Mouse (Mus musculus) MEL (cell line): ENCODE measurements around the gene Atp2a2. TPM values are rescaled to one million over a fixed set of nuclear protein-coding genes. Genes with fewer than 3 reads are reported as not detected.

Experiments used
- DNase-seq: peaks from one replicate; pipeline ENCODE4 v3.0.0; 2011; ENCODE audit warnings: low read depth, low spot score
- H3K27ac ChIP-seq: 2 replicates; pipeline ENCODE4 v1.5.1; 2012; ENCODE audit warnings: low read depth, mild to moderate bottlenecking, control low read depth, low read length, moderate library complexity; ENCODE audit not compliant: control insufficient read depth
- H3K27me3 ChIP-seq, 2 experiments: fragments of 150-350 bp in 1 of 2; sonication (generic) in 1 of 2; 2 replicates each; pipeline ENCODE4 v1.6.1; 2012; ENCODE audit warnings: low read length in 2 of 2, mild to moderate bottlenecking in 2 of 2, improper control_type of control experiment in 1 of 2, moderate library complexity in 1 of 2; ENCODE audit not compliant: insufficient read depth in 2 of 2, control insufficient read depth in 1 of 2
- H3K36me3 ChIP-seq, 2 experiments: 2 replicates each; pipeline ENCODE4 v1.6.1; 2012 to 2014; ENCODE audit warnings: low read length in 2 of 2, improper control_type of control experiment in 1 of 2, inconsistent platforms in 1 of 2, mild to moderate bottlenecking in 1 of 2; ENCODE audit not compliant: insufficient read depth in 2 of 2, control insufficient read depth in 1 of 2
- H3K4me1 ChIP-seq, 2 experiments: fragments of 150-350 bp in 1 of 2; sonication (generic) in 1 of 2; 2 replicates each; pipeline ENCODE4 v1.6.1; 2012; ENCODE audit warnings: low read length in 2 of 2, improper control_type of control experiment in 1 of 2, mild to moderate bottlenecking in 1 of 2; ENCODE audit not compliant: insufficient read depth in 2 of 2, control insufficient read depth in 1 of 2
- H3K4me3 ChIP-seq, 2 experiments: fragments of 150-350 bp in 1 of 2; sonication (generic) in 1 of 2; 2 replicates each; pipeline ENCODE4 v1.5.1; 2012; ENCODE audit warnings: low read depth in 2 of 2, low read length in 2 of 2, mild to moderate bottlenecking in 2 of 2, moderate library complexity in 2 of 2, control low read depth in 1 of 2, improper control_type of control experiment in 1 of 2; ENCODE audit not compliant: control insufficient read depth in 1 of 2, insufficient read depth in 1 of 2
- H3K79me2 ChIP-seq: 2 replicates; pipeline ENCODE4 v1.6.1; 2012; ENCODE audit warnings: mild to moderate bottlenecking, low read length, moderate library complexity; ENCODE audit not compliant: control insufficient read depth, poor library complexity, insufficient read depth
- H3K9ac ChIP-seq: 2 replicates; pipeline ENCODE4 v1.6.1; 2012; ENCODE audit warnings: low read depth, mild to moderate bottlenecking, control low read depth, low read length, moderate library complexity; ENCODE audit not compliant: control insufficient read depth, poor library complexity, severe bottlenecking
- H3K9me3 ChIP-seq: fragments of 150-350 bp; sonication (generic); replicated peaks from 2 replicates; pipeline ENCODE4 v1.6.1; 2012; ENCODE audit warnings: mild to moderate bottlenecking, low read length, improper control_type of control experiment, moderate library complexity; ENCODE audit not compliant: insufficient read depth
- BHLHE40 ChIP-seq: IDR thresholded peaks from 2 replicates; pipeline ENCODE4 v1.6.1; 2012; ENCODE audit warnings: low read depth, mild to moderate bottlenecking, inconsistent platforms, low read length, improper control_type of control experiment, borderline replicate concordance
- E2F4 ChIP-seq: IDR thresholded peaks from 2 replicates; pipeline ENCODE4 v1.6.1; 2011; ENCODE audit warnings: low read depth, low read length, improper control_type of control experiment, borderline replicate concordance
- ELF1 ChIP-seq: IDR thresholded peaks from 2 replicates; pipeline ENCODE4 v1.6.1; 2014; ENCODE audit warnings: low read depth, mild to moderate bottlenecking, inconsistent platforms, low read length, improper control_type of control experiment, moderate library complexity
- ETS1 ChIP-seq: IDR thresholded peaks from 2 replicates; pipeline ENCODE4 v1.6.1; 2012; ENCODE audit warnings: low read depth, mild to moderate bottlenecking, inconsistent platforms, low read length, improper control_type of control experiment, moderate library complexity
- GABPA ChIP-seq: IDR thresholded peaks from 2 replicates; pipeline ENCODE4 v1.6.1; 2012; ENCODE audit warnings: low read depth, mild to moderate bottlenecking, inconsistent platforms, low read length, improper control_type of control experiment, moderate library complexity
- HCFC1 ChIP-seq: IDR thresholded peaks from 2 replicates; pipeline ENCODE4 v1.6.1; 2012; ENCODE audit warnings: low read depth, mild to moderate bottlenecking, inconsistent platforms, low read length, improper control_type of control experiment, moderate library complexity
- JUND ChIP-seq: IDR thresholded peaks from 2 replicates; pipeline ENCODE4 v1.6.1; 2011; ENCODE audit warnings: low read depth, mild to moderate bottlenecking, improper control_type of control experiment, low read length
- KAT2A ChIP-seq: conservative IDR thresholded peaks from 2 replicates; pipeline ENCODE4 v1.6.1; 2012; ENCODE audit warnings: low read depth, low read length, improper control_type of control experiment, inconsistent platforms
- MAFK ChIP-seq: IDR thresholded peaks from 2 replicates; pipeline ENCODE4 v1.6.1; 2011; ENCODE audit warnings: low read depth, mild to moderate bottlenecking, low read length, improper control_type of control experiment, borderline replicate concordance
- MAX ChIP-seq: IDR thresholded peaks from 2 replicates; pipeline ENCODE4 v1.6.1; 2011; ENCODE audit warnings: low read length, improper control_type of control experiment
- MEF2A ChIP-seq: IDR thresholded peaks from 2 replicates; pipeline ENCODE4 v1.6.1; 2014; ENCODE audit warnings: low read depth, mild to moderate bottlenecking, inconsistent platforms, low read length, improper control_type of control experiment; ENCODE audit not compliant: poor library complexity, insufficient replicate concordance, severe bottlenecking; ENCODE audit errors: extremely low read depth
- MYB ChIP-seq: IDR thresholded peaks from 2 replicates; pipeline ENCODE4 v1.6.1; 2011; ENCODE audit warnings: mild to moderate bottlenecking, low read depth, low read length, improper control_type of control experiment
- NELFE ChIP-seq: IDR thresholded peaks from 2 replicates; pipeline ENCODE4 v1.6.1; 2011; ENCODE audit warnings: low read depth, low read length, improper control_type of control experiment
- POLR2A ChIP-seq, 2 experiments: IDR thresholded peaks; 2 replicates each; pipeline ENCODE4 v1.6.1; 2011 to 2012; ENCODE audit warnings: low read length in 2 of 2, mild to moderate bottlenecking in 2 of 2, control low read depth in 1 of 2, improper control_type of control experiment in 1 of 2, low read depth in 1 of 2, moderate library complexity in 1 of 2; ENCODE audit not compliant: control insufficient read depth in 1 of 2, insufficient read depth in 1 of 2, poor library complexity in 1 of 2
- POLR2AphosphoS5 ChIP-seq: IDR thresholded peaks from 2 replicates; pipeline ENCODE4 v1.6.1; 2012; ENCODE audit warnings: low read depth, borderline replicate concordance, mild to moderate bottlenecking, inconsistent platforms, low read length, moderate library complexity, mixed read lengths
- RCOR1 ChIP-seq: IDR thresholded peaks from 2 replicates; pipeline ENCODE4 v1.6.1; 2012; ENCODE audit warnings: low read depth, mild to moderate bottlenecking, inconsistent platforms, low read length, improper control_type of control experiment
- SIN3A ChIP-seq: IDR thresholded peaks from 2 replicates; pipeline ENCODE4 v1.6.1; 2012; ENCODE audit warnings: low read length, improper control_type of control experiment, inconsistent platforms
- SMC3 ChIP-seq: IDR thresholded peaks from 2 replicates; pipeline ENCODE4 v1.6.1; 2011; ENCODE audit warnings: low read depth, low read length, improper control_type of control experiment
- TBP ChIP-seq: IDR thresholded peaks from 2 replicates; pipeline ENCODE4 v1.8.0; 2011; ENCODE audit warnings: low read depth, low read length, improper control_type of control experiment
- USF1 ChIP-seq: IDR thresholded peaks from 2 replicates; pipeline ENCODE4 v1.6.1; 2014; ENCODE audit warnings: low read depth, mild to moderate bottlenecking, inconsistent platforms, low read length, improper control_type of control experiment, moderate library complexity
- USF2 ChIP-seq, 2 experiments: IDR thresholded peaks; 2 replicates each; pipeline ENCODE4 v1.6.1; 2011 to 2012; ENCODE audit warnings: improper control_type of control experiment in 2 of 2, low read length in 2 of 2, borderline replicate concordance in 1 of 2, inconsistent platforms in 1 of 2, low read depth in 1 of 2, mild to moderate bottlenecking in 1 of 2; ENCODE audit not compliant: insufficient read depth in 1 of 2
- ZMIZ1 ChIP-seq: IDR thresholded peaks from 2 replicates; pipeline ENCODE4 v1.6.1; 2012; ENCODE audit warnings: low read depth, mild to moderate bottlenecking, inconsistent platforms, low read length, improper control_type of control experiment, moderate library complexity
- polyA plus RNA-seq, 2 experiments: library from polyadenylated mRNA; stranded (reverse) in 1 of 2; unstranded in 1 of 2; fragments of >175 nt in 1 of 2; fragments of >200 nt in 1 of 2; gene quantifications; 2 replicates each; pipeline versions ENCODE4 v1.2.1 to v1.2.4; 2012; ENCODE audit warnings: low replicate concordance in 2 of 2, low read depth in 1 of 2; ENCODE audit not compliant: insufficient read length in 2 of 2, insufficient read depth in 1 of 2, missing spikeins in 1 of 2
- total RNA-seq: library from RNA; depleted of rRNA; stranded (reverse); fragments of 300-350 nt; gene quantifications from 2 replicates; pipeline ENCODE4 v1.2.3, GENCODE M21; 2012

Gene Atp2a2
- total and polyA plus RNA-seq, 3 experiments, result 117 to 199 (median 176) TPM

DNA sequence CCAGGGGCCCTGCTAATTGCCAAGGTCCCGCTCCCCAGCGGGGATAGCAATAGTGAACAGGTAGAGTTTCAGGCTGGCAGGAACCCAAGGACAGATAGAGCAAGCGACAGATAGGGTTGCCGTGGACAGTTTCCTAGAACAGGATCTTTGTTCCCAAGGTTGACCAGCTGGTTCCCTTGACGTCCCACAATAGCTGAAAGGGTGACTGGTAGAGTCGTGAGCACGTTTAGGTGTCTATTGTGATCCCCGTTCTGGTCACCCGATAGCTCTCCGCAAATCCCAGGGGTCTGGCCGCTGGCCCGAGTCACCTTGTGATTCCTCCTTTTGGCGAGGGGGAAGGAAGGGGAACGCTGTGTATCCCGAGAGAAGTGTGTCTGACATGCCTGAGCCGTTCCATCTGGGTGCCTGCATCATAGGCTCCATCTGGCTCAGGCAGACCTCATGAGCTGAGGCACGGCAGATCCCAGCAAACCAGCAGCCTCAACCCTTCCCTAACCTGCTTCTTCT is 8.7 kb upstream of the Atp2a2 start:
- no peak overlapping the region for H3K27ac ChIP-seq
- peaks cover 0 to 5% of the 10 kb centered on the region in 2 experiments; a peak in 2 of 4 replicates for H3K36me3 ChIP-seq
- H3K9me3 ChIP-seq, result no peaks in the 10 kb centered on the region
- H3K4me1 ChIP-seq, result peaks cover 3 to 12% of the 10 kb centered on the region in 2 experiments; a peak in 3 of 4 replicates
- H3K27me3 ChIP-seq, result no peaks in the 10 kb centered on the region
- no peak for DNase-seq
- H3K4me3 ChIP-seq, result no peak overlapping the region
- no peak for TF ChIP-seq SIN3A
- no peak for TF ChIP-seq ZMIZ1
- no peak for TF ChIP-seq BHLHE40
- TF ChIP-seq MYB, result no peak
- TF ChIP-seq USF1, result no peak
- no peak for TF ChIP-seq ELF1
- TF ChIP-seq NELFE, result no peak
- TF ChIP-seq E2F4, result no peak
- no peak for TF ChIP-seq KAT2A
- no peak for TF ChIP-seq MAFK
- TF ChIP-seq POLR2A (IDR thresholded peaks at IDR 0.05; ENCODE audit: control insufficient read depth in 1 of 2, insufficient read depth in 1 of 2, low read depth in 1 of 2, low read length in 2 of 2, poor library complexity in 1 of 2), result no peak
- TF ChIP-seq ETS1, result no peak
- no peak for TF ChIP-seq USF2 (IDR thresholded peaks at IDR 0.05; ENCODE audit: borderline replicate concordance in 1 of 2, insufficient read depth in 1 of 2, low read depth in 1 of 2, low read length in 2 of 2)
- TF ChIP-seq MAX, result no peak
- TF ChIP-seq SMC3, result no peak
- no peak for TF ChIP-seq HCFC1
- TF ChIP-seq JUND, result no peak
- no peak for TF ChIP-seq RCOR1
- no peak for TF ChIP-seq MEF2A
- H3K79me2 ChIP-seq, result no peaks in the 10 kb centered on the region
- no peak overlapping the region for H3K9ac ChIP-seq

DNA sequence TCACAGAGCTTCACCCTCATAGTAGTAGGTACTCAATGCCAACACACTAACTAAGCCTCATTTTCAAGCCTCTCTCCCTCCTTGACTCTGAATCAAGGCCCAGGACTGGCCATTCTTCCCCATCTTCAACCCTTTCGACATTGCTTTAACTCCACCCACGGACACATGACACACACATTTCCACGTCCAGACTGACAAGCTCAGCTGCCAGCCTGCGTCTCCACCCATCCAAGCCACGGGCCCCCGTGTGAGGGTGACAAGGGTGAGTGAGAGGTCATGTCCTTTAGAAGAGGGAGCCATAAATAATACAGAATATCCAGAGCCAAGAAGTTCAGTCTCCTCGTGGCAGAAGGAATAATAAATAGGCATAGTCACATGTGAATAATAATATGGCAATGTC is 7.6 kb upstream of the Atp2a2 start:
- DNase-seq, result no peak
- no peak overlapping the region for H3K9ac ChIP-seq
- H3K27me3 ChIP-seq, result no peaks in the 10 kb centered on the region
- no peak overlapping the region for H3K4me3 ChIP-seq
- H3K4me1 ChIP-seq, result peaks cover 3 to 12% of the 10 kb centered on the region in 2 experiments; a peak in 3 of 4 replicates
- TF ChIP-seq TBP, result no peak
- no peak for TF ChIP-seq SMC3
- no peak for TF ChIP-seq BHLHE40
- TF ChIP-seq POLR2A (IDR thresholded peaks at IDR 0.05; ENCODE audit: control insufficient read depth in 1 of 2, insufficient read depth in 1 of 2, low read depth in 1 of 2, low read length in 2 of 2, poor library complexity in 1 of 2), result no peak
- no peak for TF ChIP-seq POLR2AphosphoS5
- TF ChIP-seq RCOR1, result no peak
- TF ChIP-seq E2F4, result no peak
- TF ChIP-seq GABPA, result no peak
- TF ChIP-seq MAX, result no peak
- no peak for TF ChIP-seq ELF1
- no peak for TF ChIP-seq MYB
- H3K36me3 ChIP-seq, result peaks cover 0 to 5% of the 10 kb centered on the region in 2 experiments; a peak in 2 of 4 replicates
- no peaks in the 10 kb centered on the region for H3K79me2 ChIP-seq
- H3K27ac ChIP-seq, result no peak overlapping the region
- no peaks in the 10 kb centered on the region for H3K9me3 ChIP-seq
